Comparison of ENCODE assay signal across 11 mouse cellular contexts in genomic region chr13:30901387-30902041, GRCm38 (mm10). TPM values are rescaled to one million over a fixed set of nuclear protein-coding genes. Genes with fewer than 3 reads are reported as not detected.
A peak's percentile ranks its signal among the peaks of the same experiment; 100 is the strongest.
DNase-seq lines count a peak whose midpoint lies in the region; ATAC-seq lines count a peak whose summit lies in the region.
"Had no signal": no experiment of that assay in that cellular context is flagged by ENCODE, and none has a peak within 500 bp of the region (broad histone marks: within the 10 kb centered on the region; RNA-seq: fewer than 3 reads in every experiment).

No protein-coding gene starts in this region.

- H3K4me3 ChIP-seq in midbrain, embryonic 15.5 days, result no peak overlapping the region
- H3K4me3 ChIP-seq in midbrain, embryonic 11.5 days (ENCODE audit: low read depth, low read length), result no peak overlapping the region
- H3K4me3 ChIP-seq: limb, embryonic 12.5 days had no signal

- H3K4me1 ChIP-seq in midbrain, embryonic 15.5 days, result no peaks in the 10 kb centered on the region
- H3K4me1 ChIP-seq in midbrain, embryonic 11.5 days (ENCODE audit: control insufficient read depth, insufficient read depth, low read length), result no peaks in the 10 kb centered on the region; the same call in 1 of the 2 replicates

- no peaks in the 10 kb centered on the region for H3K27me3 ChIP-seq in midbrain, embryonic 15.5 days (replicated peaks)
- no peaks in the 10 kb centered on the region for H3K27me3 ChIP-seq in midbrain, embryonic 11.5 days (ENCODE audit: control insufficient read depth, insufficient read depth, low read length)
- H3K27me3 ChIP-seq: limb, embryonic 12.5 days had no signal

- H3K27ac ChIP-seq in midbrain, embryonic 15.5 days, result no peak overlapping the region
- H3K27ac ChIP-seq in midbrain, embryonic 11.5 days (ENCODE audit: low read depth, low read length), result no peak overlapping the region
- H3K27ac ChIP-seq: limb, embryonic 12.5 days had no signal

- 0 out of 2 replicates have a peak, but pooled peaks have one; percentile 56 for ATAC-seq in midbrain, embryonic 15.5 days (replicated peaks)
- no peak for ATAC-seq in midbrain, embryonic 11.5 days (ENCODE audit: low FRiP score)

- peak; percentile 73 for DNase-seq in heart, adult 11 months
- no peak for DNase-seq in heart, postnatal 4 days
- no peak for DNase-seq in midbrain, embryonic 11.5 days (ENCODE audit: low spot score, missing footprints)
- DNase-seq in c-Kit-positive CD71-negative TER-119-negative erythroid progenitor cells, embryonic 14.5 days (ENCODE audit: low read depth), result peak; percentile 18
- DNase-seq in retina, embryonic 14.5 days (ENCODE audit: low spot score), result peak; percentile 43
- DNase-seq in right cerebral cortex, postnatal 14 days, result no peak
- no peak for DNase-seq in left cerebral cortex, adult 9 months (ENCODE audit: low spot score in 2 of 2)
- DNase-seq: cerebellum, adult 11-12 months; kidney, adult 18-20 months had no signal

- H3K9me3 ChIP-seq in midbrain, embryonic 15.5 days, result no peaks in the 10 kb centered on the region
- H3K9me3 ChIP-seq in midbrain, embryonic 11.5 days (ENCODE audit: control insufficient read depth, low read length), result no peaks in the 10 kb centered on the region
- H3K9me3 ChIP-seq: limb, embryonic 12.5 days had no signal

- WGBS in midbrain, embryonic 15.5 days, result 88% methylated on average over 7 of the region's 7 CpGs
- 83% methylated on average over 7 of the region's 7 CpGs for WGBS in midbrain, embryonic 11.5 days

- H3K4me2 ChIP-seq in midbrain, embryonic 15.5 days, result no peak overlapping the region
- no peak overlapping the region for H3K4me2 ChIP-seq in midbrain, embryonic 11.5 days
- H3K4me2 ChIP-seq: limb, embryonic 12.5 days had no signal

- H3K9ac ChIP-seq in midbrain, embryonic 15.5 days, result no peak overlapping the region
- H3K9ac ChIP-seq in midbrain, embryonic 11.5 days (ENCODE audit: low read length), result no peak overlapping the region
- H3K9ac ChIP-seq: limb, embryonic 12.5 days had no signal

- H3K36me3 ChIP-seq in midbrain, embryonic 15.5 days (replicated peaks), result peaks cover 4% of the 10 kb centered on the region; the same call in 1 of the 2 replicates
- H3K36me3 ChIP-seq in midbrain, embryonic 11.5 days (ENCODE audit: control insufficient read depth, insufficient read depth, low read length), result no peaks in the 10 kb centered on the region; the same call in 1 of the 2 replicates

RNA-seq across cellular contexts. Expression of gene Hus1b, which starts 46.0 kb away (rescaled TPM):
- total RNA-seq in heart, postnatal 4 days (2021), result under 1 TPM; 0.23 to 0.45 TPM
- not detected in 2 replicates for polyA plus RNA-seq in midbrain, embryonic 15.5 days (2015; fragmentation: Nextera tagmentation; extraction: Ambion mirVana)
- 0.14 TPM in 1 of 2 replicates, not detected in the other for polyA plus RNA-seq in midbrain, embryonic 11.5 days (2014; fragmentation: Nextera tagmentation; extraction: Ambion mirVana)
- polyA plus RNA-seq: limb, embryonic 12.5 days had no signal

Comparison
In these comparisons a context has a peak if more than half of its experiments do, and no peak if none do; other contexts are left out.
1. DNase-seq: peak in heart, adult 11 months (single experiment), c-Kit-positive CD71-negative TER-119-negative erythroid progenitor cells, embryonic 14.5 days (single experiment) and retina, embryonic 14.5 days (single experiment); none in heart, postnatal 4 days (single experiment), midbrain, embryonic 11.5 days (single experiment), right cerebral cortex, postnatal 14 days (single experiment) and left cerebral cortex, adult 9 months (0 of 2).